Mouse (Mus musculus): ENCODE results near the gene Gm30302. TPM values are rescaled to one million over a fixed set of nuclear protein-coding genes. Genes with fewer than 3 reads are reported as not detected.
"Not testable (repeated sequence)": the region's sequence is repeated elsewhere in the genome, so short reads cannot be mapped to it uniquely, and the experiment has no call there.

Gene Gm30302
- polyA plus RNA-seq, 1 experiment from 2014 or later: not detected

GRCm38 (mm10) chr13:49783899-49784298 is 14.9 kb downstream of the Gm30302 start:
- no peaks in the 10 kb centered on the region for H3K27me3 ChIP-seq (replicated peaks)
- no peaks in the 10 kb centered on the region for H3K9me3 ChIP-seq (replicated peaks)
- H3K36me3 ChIP-seq: no peaks in the 10 kb centered on the region
- WGBS: 81% methylated on average over 3 of the region's 3 CpGs
- no peak overlapping the region for H3K4me3 ChIP-seq (replicated peaks)
- H3K4me1 ChIP-seq: no peaks in the 10 kb centered on the region
- no peak for ATAC-seq (ENCODE audit: low FRiP score)
- H3K4me2 ChIP-seq: no peak overlapping the region
- H3K27ac ChIP-seq (replicated peaks): no peak overlapping the region
- H3K9ac ChIP-seq (replicated peaks): no peak overlapping the region

GRCm38 (mm10) chr13:49771536-49771935 is 27.3 kb downstream of the Gm30302 start:
- H3K9me3 ChIP-seq (replicated peaks): not testable (repeated sequence)

DNA sequence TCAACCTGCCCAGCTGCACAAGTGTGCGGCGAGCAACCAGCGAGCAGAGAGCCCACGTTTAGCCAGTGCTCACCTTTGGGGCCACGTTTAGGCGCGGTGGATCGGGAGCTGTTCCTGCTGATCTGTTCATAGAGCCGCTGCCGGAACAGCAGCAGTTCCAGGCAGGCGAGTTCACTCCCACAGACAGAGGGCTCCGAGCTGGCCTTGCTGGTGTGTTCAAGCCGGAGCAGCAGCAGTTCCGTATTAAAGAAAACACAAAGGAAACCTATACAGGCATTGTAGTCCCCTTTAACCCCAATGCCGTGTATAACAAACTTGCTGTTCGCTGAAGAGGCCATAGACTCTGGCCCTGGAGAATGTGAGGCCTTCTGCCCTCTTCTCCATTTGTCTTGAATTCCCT is 29.7 kb downstream of the Gm30302 start:
- H3K36me3 ChIP-seq: no peaks in the 10 kb centered on the region
- H3K4me2 ChIP-seq: no peak overlapping the region
- no peak overlapping the region for H3K4me3 ChIP-seq (replicated peaks)
- no peaks in the 10 kb centered on the region for H3K27me3 ChIP-seq (replicated peaks)
- ATAC-seq (ENCODE audit: low FRiP score): no peak
- H3K27ac ChIP-seq (replicated peaks): no peak overlapping the region
- WGBS: 85% methylated on average over 16 of the region's 16 CpGs
- no peaks in the 10 kb centered on the region for H3K4me1 ChIP-seq
- no peak overlapping the region for H3K9ac ChIP-seq (replicated peaks)
- no peaks in the 10 kb centered on the region for H3K9me3 ChIP-seq (replicated peaks)

More at GRCm38 (mm10) chr13:49771536-49771935, 27.3 kb downstream of the Gm30302 start:
- H3K4me2 ChIP-seq; ATAC-seq (ENCODE audit: low FRiP score); H3K9ac ChIP-seq (replicated peaks); H3K4me3 ChIP-seq (replicated peaks); H3K27ac ChIP-seq (replicated peaks); H3K27me3 ChIP-seq (replicated peaks); H3K4me1 ChIP-seq; H3K36me3 ChIP-seq: not testable (repeated sequence)

- no peaks in the 10 kb centered on the region for H3K36me3 ChIP-seq
- H3K4me2 ChIP-seq: no peak overlapping the region
- WGBS: 88% methylated on average over 2 of the region's 2 CpGs
- no peak overlapping the region for H3K4me3 ChIP-seq (replicated peaks)
- H3K9me3 ChIP-seq (replicated peaks): no peaks in the 10 kb centered on the region
- H3K9ac ChIP-seq (replicated peaks): no peak overlapping the region
- no peak for ATAC-seq (ENCODE audit: low FRiP score)
- H3K4me1 ChIP-seq: no peaks in the 10 kb centered on the region
- no peak overlapping the region for H3K27ac ChIP-seq (replicated peaks)
- no peaks in the 10 kb centered on the region for H3K27me3 ChIP-seq (replicated peaks)
Measured at GRCm38 (mm10) chr13:49768048-49768447, 30.8 kb downstream of the Gm30302 start.

DNA sequence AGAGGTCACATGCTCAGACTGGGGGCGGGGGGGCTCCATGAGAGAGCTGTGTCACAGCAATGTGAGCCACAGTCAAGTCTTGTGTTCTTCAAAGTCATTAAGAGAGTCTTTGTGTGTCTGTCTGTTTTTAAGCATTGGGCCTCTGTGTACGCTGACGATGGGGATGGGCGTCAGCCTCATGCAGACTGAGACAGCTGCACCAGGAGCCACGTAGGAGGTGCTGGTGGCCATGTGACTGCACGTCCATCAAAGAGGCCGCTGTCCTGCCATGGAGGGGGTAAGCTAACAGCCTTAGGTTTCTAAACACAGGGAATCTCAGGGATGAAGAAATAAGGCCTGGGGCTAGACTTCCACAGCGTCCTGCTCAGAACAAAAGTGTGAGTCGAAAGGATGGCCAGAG is 32.5 kb downstream of the Gm30302 start:
- Histone ChIP-seq H3K4me3 (replicated peaks) (no peak overlapping the region), H3K36me3 (no peaks in the 10 kb centered on the region), H3K9me3 (replicated peaks) (no peaks in the 10 kb centered on the region), H3K9ac (replicated peaks) (no peak overlapping the region), H3K4me1 (no peaks in the 10 kb centered on the region), H3K4me2 (no peak overlapping the region), H3K27ac (replicated peaks) (no peak overlapping the region), H3K27me3 (replicated peaks) (no peaks in the 10 kb centered on the region)
- no peak for ATAC-seq (ENCODE audit: low FRiP score)
- WGBS: 52% methylated on average over 9 of the region's 9 CpGs

GRCm38 (mm10) chr13:49765306-49765705 is 33.5 kb downstream of the Gm30302 start:
- no peak overlapping the region for H3K4me3 ChIP-seq (replicated peaks)
- no peaks in the 10 kb centered on the region for H3K4me1 ChIP-seq
- ATAC-seq (ENCODE audit: low FRiP score): no peak

DNA sequence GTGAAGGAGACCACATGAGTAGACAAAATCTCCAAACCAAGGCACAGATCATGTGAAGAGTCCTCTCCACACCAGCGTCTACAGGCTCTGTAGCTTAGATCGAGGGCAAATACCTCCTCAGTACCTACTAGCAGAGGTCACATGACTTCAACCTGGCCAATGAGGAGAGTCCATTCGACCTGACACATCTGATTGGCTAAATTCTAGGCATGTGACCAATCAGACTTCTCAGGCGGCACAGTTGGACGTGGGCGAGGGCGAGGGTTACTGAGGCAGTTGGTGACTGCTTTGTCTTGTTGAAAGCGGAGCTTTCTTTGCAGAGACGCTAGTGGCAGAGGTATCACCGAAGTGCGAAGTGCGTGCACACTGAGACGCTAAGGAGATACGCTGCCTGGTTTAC is 36.6 kb downstream of the Gm30302 start:
- Histone ChIP-seq H3K9me3 (replicated peaks) (no peaks in the 10 kb centered on the region), H3K27ac (replicated peaks) (no peak overlapping the region), H3K4me2 (no peak overlapping the region), H3K4me1 (no peaks in the 10 kb centered on the region), H3K27me3 (replicated peaks) (no peaks in the 10 kb centered on the region), H3K36me3 (no peaks in the 10 kb centered on the region), H3K9ac (replicated peaks) (no peak overlapping the region), H3K4me3 (replicated peaks) (no peak overlapping the region)
- 91% methylated on average over 14 of the region's 14 CpGs for WGBS
- no peak for ATAC-seq (ENCODE audit: low FRiP score)

More at GRCm38 (mm10) chr13:49765306-49765705, 33.5 kb downstream of the Gm30302 start:
- Histone ChIP-seq H3K9ac (replicated peaks) (no peak overlapping the region), H3K27ac (replicated peaks) (no peak overlapping the region), H3K4me2 (no peak overlapping the region), H3K27me3 (replicated peaks) (no peaks in the 10 kb centered on the region), H3K36me3 (no peaks in the 10 kb centered on the region), H3K9me3 (replicated peaks) (no peaks in the 10 kb centered on the region)
- 72% methylated on average over 8 of the region's 8 CpGs for WGBS

DNA sequence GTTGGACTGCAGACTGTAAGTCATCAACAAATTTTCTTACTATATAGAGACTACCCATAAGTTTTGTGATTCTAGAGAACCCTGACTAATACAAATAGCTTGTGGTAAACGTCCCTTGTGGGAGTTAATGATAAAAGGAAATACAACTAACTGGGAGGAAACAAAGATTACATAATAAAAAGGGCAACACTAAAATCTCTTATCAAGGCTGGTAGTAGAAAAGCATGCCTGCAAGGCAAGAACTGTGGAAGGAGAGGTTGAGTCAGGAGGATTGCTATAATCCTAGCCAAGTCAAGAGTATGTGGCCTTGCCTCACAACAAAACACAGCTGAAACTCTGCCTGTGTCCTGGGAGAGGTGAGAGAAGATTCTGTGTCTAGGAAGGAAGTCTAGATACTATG is 38.1 kb downstream of the Gm30302 start:
- WGBS: 69% methylated on average over 1 of the region's 1 CpGs
- Histone ChIP-seq H3K27me3 (replicated peaks) (no peaks in the 10 kb centered on the region), H3K27ac (replicated peaks) (no peak overlapping the region), H3K9ac (replicated peaks) (no peak overlapping the region), H3K4me1 (no peaks in the 10 kb centered on the region), H3K9me3 (replicated peaks) (no peaks in the 10 kb centered on the region), H3K36me3 (no peaks in the 10 kb centered on the region), H3K4me2 (no peak overlapping the region), H3K4me3 (replicated peaks) (no peak overlapping the region)
- no peak for ATAC-seq (ENCODE audit: low FRiP score)

- H3K9me3 ChIP-seq (replicated peaks): no peaks in the 10 kb centered on the region
- 91% methylated on average over 4 of the region's 4 CpGs for WGBS
- no peaks in the 10 kb centered on the region for H3K36me3 ChIP-seq
- no peaks in the 10 kb centered on the region for H3K27me3 ChIP-seq (replicated peaks)
- H3K4me3 ChIP-seq (replicated peaks): no peak overlapping the region
- no peak overlapping the region for H3K27ac ChIP-seq (replicated peaks)
- no peak overlapping the region for H3K9ac ChIP-seq (replicated peaks)
- no peak for ATAC-seq (ENCODE audit: low FRiP score)
- H3K4me1 ChIP-seq: no peaks in the 10 kb centered on the region
- H3K4me2 ChIP-seq: no peak overlapping the region
Measured at GRCm38 (mm10) chr13:49757966-49758365, 40.8 kb downstream of the Gm30302 start.

DNA sequence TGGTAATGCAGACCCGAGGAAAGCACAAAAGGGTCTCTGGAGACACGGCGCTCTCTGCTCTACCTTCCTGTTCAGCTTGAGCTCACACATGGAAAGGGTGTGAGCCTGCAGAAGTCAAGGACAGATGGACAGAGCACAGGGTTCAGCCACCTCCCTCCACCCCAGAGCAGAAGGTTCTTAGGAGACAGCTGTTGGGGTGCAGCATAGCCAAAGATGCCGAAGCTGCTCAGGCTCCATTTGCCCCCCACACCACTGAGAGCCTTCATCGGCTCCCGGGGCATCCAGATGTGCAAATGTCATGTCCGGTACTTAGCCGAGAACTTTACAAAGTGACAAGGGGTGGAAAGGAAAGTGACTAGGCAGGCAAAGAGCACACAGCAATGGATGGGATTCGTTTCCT is 42.2 kb downstream of the Gm30302 start:
- H3K4me2 ChIP-seq: no peak overlapping the region
- no peak overlapping the region for H3K4me3 ChIP-seq (replicated peaks)
- no peaks in the 10 kb centered on the region for H3K4me1 ChIP-seq
- no peak overlapping the region for H3K27ac ChIP-seq (replicated peaks)
- H3K9ac ChIP-seq (replicated peaks): no peak overlapping the region
- no peak for ATAC-seq (ENCODE audit: low FRiP score)
- no peaks in the 10 kb centered on the region for H3K9me3 ChIP-seq (replicated peaks)
- WGBS: 90% methylated on average over 9 of the region's 9 CpGs
- H3K27me3 ChIP-seq (replicated peaks): no peaks in the 10 kb centered on the region
- H3K36me3 ChIP-seq: no peaks in the 10 kb centered on the region

GRCm38 (mm10) chr13:49741285-49742040 is 57.3 kb downstream of the Gm30302 start:
- Histone ChIP-seq H3K27me3 (replicated peaks) (no peaks in the 10 kb centered on the region), H3K4me1 (no peaks in the 10 kb centered on the region), H3K9me3 (replicated peaks) (no peaks in the 10 kb centered on the region), H3K27ac (replicated peaks) (no peak overlapping the region), H3K9ac (replicated peaks) (no peak overlapping the region), H3K36me3 (no peaks in the 10 kb centered on the region), H3K4me3 (replicated peaks) (no peak overlapping the region), H3K4me2 (no peak overlapping the region)
- ATAC-seq (ENCODE audit: low FRiP score): no peak
- 94% methylated on average over 16 of the region's 16 CpGs for WGBS

DNA sequence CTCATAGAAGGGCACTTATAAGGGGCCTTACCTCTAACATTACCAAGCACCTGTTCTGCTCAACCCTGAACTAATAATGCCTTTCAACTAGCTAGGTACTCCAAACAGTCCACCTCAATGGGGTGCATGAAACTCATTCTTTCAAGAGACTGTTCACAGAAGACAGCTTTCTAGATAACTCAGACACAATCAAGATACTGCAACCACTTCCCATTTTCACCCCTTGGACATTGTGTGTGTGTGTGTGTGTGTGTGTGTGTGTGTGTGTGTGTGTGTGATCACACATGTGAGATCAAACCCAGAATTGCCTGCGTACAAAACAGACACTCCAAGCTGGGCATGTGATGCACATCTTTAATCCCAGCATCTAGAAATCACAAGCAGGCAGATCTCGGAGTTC is 60.8 kb downstream of the Gm30302 start:
- no peaks in the 10 kb centered on the region for H3K4me1 ChIP-seq
- WGBS: 93% methylated on average over 2 of the region's 2 CpGs
- H3K27ac ChIP-seq (replicated peaks): no peak overlapping the region
- no peak overlapping the region for H3K9ac ChIP-seq (replicated peaks)
- H3K4me3 ChIP-seq (replicated peaks): no peak overlapping the region
- peaks cover 29% of the 10 kb centered on the region for H3K36me3 ChIP-seq
- no peak for ATAC-seq (ENCODE audit: low FRiP score)
- no peaks in the 10 kb centered on the region for H3K27me3 ChIP-seq (replicated peaks)
- H3K4me2 ChIP-seq: no peak overlapping the region
- H3K9me3 ChIP-seq (replicated peaks): no peaks in the 10 kb centered on the region

Data from neural tube, embryonic 15.5 days (tissue).